Comparison of ENCODE assay signal across 18 mouse cellular contexts in the genomic region with DNA sequence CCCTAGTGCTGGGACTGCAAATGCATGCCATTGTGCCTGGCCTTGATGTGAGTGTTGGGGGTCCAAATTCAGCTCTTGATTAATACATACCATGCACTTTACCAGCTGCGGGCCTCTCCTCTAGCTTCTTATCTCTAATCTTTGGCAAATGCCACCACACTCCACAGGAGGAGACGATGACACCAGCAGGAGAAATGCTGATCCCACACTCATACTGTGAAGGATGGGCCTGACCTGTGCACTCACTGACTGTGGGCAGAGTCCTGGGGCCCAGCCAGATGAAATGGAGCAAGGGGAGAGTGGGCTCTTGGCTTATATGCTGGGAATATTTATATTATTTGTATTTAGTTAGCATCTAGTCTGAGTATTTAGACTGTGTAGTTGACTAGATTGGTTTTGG. TPM values are rescaled to one million over a fixed set of nuclear protein-coding genes. Genes with fewer than 3 reads are reported as not detected.
DNase-seq lines count a peak whose midpoint lies in the region; ATAC-seq and TF ChIP-seq lines count a peak whose summit lies in the region.
"Had no signal": no experiment of that assay in that cellular context is flagged by ENCODE, and none has a peak within 500 bp of the region (broad histone marks: within the 10 kb centered on the region; RNA-seq: fewer than 3 reads in every experiment).

No protein-coding gene starts in this region.

- WGBS in forebrain, postnatal 0 days = 72% methylated on average over 2 of the region's 2 CpGs
- 74% methylated on average over 2 of the region's 2 CpGs for WGBS in forebrain, embryonic 11.5 days
- 66% methylated on average over 2 of the region's 2 CpGs for WGBS in midbrain, embryonic 10.5 days
- WGBS in midbrain, embryonic 11.5 days = 57% methylated on average over 2 of the region's 2 CpGs
- WGBS in intestine, embryonic 16.5 days = 73% methylated on average over 2 of the region's 2 CpGs

- no peaks in the 10 kb centered on the region for H3K9me3 ChIP-seq in forebrain, postnatal 0 days (ENCODE audit: low read length)
- no peaks in the 10 kb centered on the region for H3K9me3 ChIP-seq in forebrain, embryonic 11.5 days (ENCODE audit: control insufficient read depth, low read length)
- no peaks in the 10 kb centered on the region for H3K9me3 ChIP-seq in midbrain, embryonic 10.5 days (replicated peaks)
- H3K9me3 ChIP-seq in midbrain, embryonic 11.5 days (ENCODE audit: control insufficient read depth, low read length) = no peaks in the 10 kb centered on the region
- H3K9me3 ChIP-seq in intestine, embryonic 16.5 days (ENCODE audit: control insufficient read depth, low read length) = no peaks in the 10 kb centered on the region
- H3K9me3 ChIP-seq: embryonic facial prominence, embryonic 13.5 days; heart, embryonic 10.5 days; hindbrain, embryonic 13.5 days had no signal

- H3K27me3 ChIP-seq in forebrain, postnatal 0 days (ENCODE audit: insufficient read depth, low read length) = no peaks in the 10 kb centered on the region
- no peaks in the 10 kb centered on the region for H3K27me3 ChIP-seq in forebrain, embryonic 11.5 days (ENCODE audit: control insufficient read depth, insufficient read depth, low read length)
- peaks cover 4% of the 10 kb centered on the region; the same call in 1 of the 2 replicates for H3K27me3 ChIP-seq in midbrain, embryonic 10.5 days (ENCODE audit: low read depth, poor library complexity, severe bottlenecking)
- no peaks in the 10 kb centered on the region for H3K27me3 ChIP-seq in midbrain, embryonic 11.5 days (ENCODE audit: control insufficient read depth, insufficient read depth, low read length)
- H3K27me3 ChIP-seq in intestine, embryonic 16.5 days (replicated peaks; ENCODE audit: control insufficient read depth, insufficient read depth, low read length) = no peaks in the 10 kb centered on the region
- H3K27me3 ChIP-seq: embryonic facial prominence, embryonic 13.5 days; hindbrain, embryonic 13.5 days had no signal

- H3K4me2 ChIP-seq in forebrain, postnatal 0 days (ENCODE audit: low read depth) = no peak overlapping the region
- no peak overlapping the region for H3K4me2 ChIP-seq in forebrain, embryonic 11.5 days (ENCODE audit: low read depth, low read length, severe bottlenecking)
- H3K4me2 ChIP-seq in midbrain, embryonic 11.5 days = no peak overlapping the region
- no peak overlapping the region for H3K4me2 ChIP-seq in intestine, embryonic 16.5 days (ENCODE audit: low read depth, low read length)
- H3K4me2 ChIP-seq: embryonic facial prominence, embryonic 13.5 days; hindbrain, embryonic 13.5 days had no signal

- TF ChIP-seq CTCF in forebrain, postnatal 0 days (IDR thresholded peaks at IDR 0.05; ENCODE audit: low read depth) = no peak

- H3K27ac ChIP-seq in forebrain, postnatal 0 days (ENCODE audit: low read depth, low read length) = no peak overlapping the region
- no peak overlapping the region for H3K27ac ChIP-seq in forebrain, embryonic 11.5 days (ENCODE audit: low read depth, low read length)
- peak overlapping the region; percentile 52; the same call in 1 of the 2 replicates for H3K27ac ChIP-seq in midbrain, embryonic 10.5 days (replicated peaks)
- H3K27ac ChIP-seq in midbrain, embryonic 11.5 days (ENCODE audit: low read depth, low read length) = no peak overlapping the region
- H3K27ac ChIP-seq in intestine, embryonic 16.5 days (ENCODE audit: low read length) = no peak overlapping the region
- H3K27ac ChIP-seq: embryonic facial prominence, embryonic 13.5 days; hindbrain, embryonic 13.5 days had no signal

- H3K4me1 ChIP-seq in forebrain, postnatal 0 days (ENCODE audit: insufficient read depth) = no peaks in the 10 kb centered on the region
- no peaks in the 10 kb centered on the region for H3K4me1 ChIP-seq in forebrain, embryonic 11.5 days (replicated peaks; ENCODE audit: control insufficient read depth, insufficient read depth, low read length)
- H3K4me1 ChIP-seq in midbrain, embryonic 10.5 days = peaks cover 35% of the 10 kb centered on the region
- peaks cover 9% of the 10 kb centered on the region for H3K4me1 ChIP-seq in midbrain, embryonic 11.5 days (ENCODE audit: control insufficient read depth, insufficient read depth, low read length)
- peaks cover 16% of the 10 kb centered on the region for H3K4me1 ChIP-seq in intestine, embryonic 16.5 days (ENCODE audit: control insufficient read depth, insufficient read depth, low read length)
- H3K4me1 ChIP-seq: embryonic facial prominence, embryonic 13.5 days had no signal

- H3K36me3 ChIP-seq in forebrain, postnatal 0 days (ENCODE audit: insufficient read depth) = peaks cover 8% of the 10 kb centered on the region; the same call in 1 of the 2 replicates
- no peaks in the 10 kb centered on the region for H3K36me3 ChIP-seq in forebrain, embryonic 11.5 days (ENCODE audit: control insufficient read depth, insufficient read depth, low read length)
- H3K36me3 ChIP-seq in midbrain, embryonic 10.5 days = peaks cover 50% of the 10 kb centered on the region
- H3K36me3 ChIP-seq in midbrain, embryonic 11.5 days (ENCODE audit: control insufficient read depth, insufficient read depth, low read length) = no peaks in the 10 kb centered on the region
- no peaks in the 10 kb centered on the region for H3K36me3 ChIP-seq in intestine, embryonic 16.5 days (ENCODE audit: control insufficient read depth, insufficient read depth, low read length)

- ATAC-seq in forebrain, postnatal 0 days = peak; percentile 18; the same call in 1 of the 2 replicates
- ATAC-seq in forebrain, embryonic 11.5 days (replicated peaks; ENCODE audit: low FRiP score) = no peak
- ATAC-seq in midbrain, embryonic 11.5 days (ENCODE audit: low FRiP score) = no peak
- peak; percentile 73 for ATAC-seq in intestine, embryonic 16.5 days
- peak; percentile 68 for ATAC-seq in megakaryocyte-erythroid progenitor cell, adult 5-6 weeks (replicated peaks; ENCODE audit: low FRiP score, low TSS enrichment, poor library complexity, severe bottlenecking)

- H3K4me3 ChIP-seq in forebrain, postnatal 0 days (ENCODE audit: low read depth, low read length) = no peak overlapping the region
- H3K4me3 ChIP-seq in forebrain, embryonic 11.5 days (ENCODE audit: low read depth, low read length) = no peak overlapping the region
- H3K4me3 ChIP-seq in midbrain, embryonic 10.5 days = no peak overlapping the region
- no peak overlapping the region for H3K4me3 ChIP-seq in midbrain, embryonic 11.5 days (ENCODE audit: low read depth, low read length)
- H3K4me3 ChIP-seq in intestine, embryonic 16.5 days (ENCODE audit: low read length) = no peak overlapping the region
- H3K4me3 ChIP-seq: embryonic facial prominence, embryonic 13.5 days; heart, embryonic 10.5 days; hindbrain, embryonic 13.5 days had no signal

- no peak for DNase-seq in forebrain, postnatal 0 days
- DNase-seq in forebrain, embryonic 11.5 days (ENCODE audit: low spot score) = no peak
- no peak for DNase-seq in midbrain, embryonic 10.5 days (ENCODE audit: low spot score)
- DNase-seq in midbrain, embryonic 11.5 days (ENCODE audit: low spot score, missing footprints) = no peak
- no peak for DNase-seq in Muller cell, postnatal 12 days (ENCODE audit: inconsistent ontology term)
- DNase-seq: adrenal gland, adult 8-10 months; adrenal gland, postnatal 36 days; cerebellum, adult 8-10 months; cerebellum, postnatal 14 days; gastrocnemius, postnatal 10 days; heart, adult 18-20 months; heart, postnatal 10 days; heart, postnatal 4 days had no signal

- H3K9ac ChIP-seq in forebrain, postnatal 0 days = no peak overlapping the region
- no peak overlapping the region for H3K9ac ChIP-seq in forebrain, embryonic 11.5 days (ENCODE audit: low read length)
- H3K9ac ChIP-seq in midbrain, embryonic 11.5 days (ENCODE audit: low read length) = no peak overlapping the region
- no peak overlapping the region for H3K9ac ChIP-seq in intestine, embryonic 16.5 days (ENCODE audit: low read depth, low read length)
- H3K9ac ChIP-seq: embryonic facial prominence, embryonic 13.5 days; hindbrain, embryonic 13.5 days had no signal

RNA-seq across cellular contexts. Expression of a gene that starts 34.8 kb away (rescaled TPM):
- 34.6 and 41.0 TPM in 2 replicates for total RNA-seq in forebrain, postnatal 0 days (2014; rRNA removed)
- 16.4 and 21.5 TPM in 2 replicates for polyA plus RNA-seq in forebrain, postnatal 0 days (2015; fragmentation: Nextera tagmentation; extraction: Ambion mirVana)
- polyA plus RNA-seq in forebrain, embryonic 11.5 days (2014; fragmentation: Nextera tagmentation; extraction: Ambion mirVana) = 20.5 and 21.4 TPM in 2 replicates
- polyA plus RNA-seq in midbrain, embryonic 10.5 days (2016; fragmentation: Nextera tagmentation; extraction: Ambion mirVana) = 18.2 and 20.1 TPM in 2 replicates
- 16.7 and 19.2 TPM in 2 replicates for polyA plus RNA-seq in midbrain, embryonic 11.5 days (2014; fragmentation: Nextera tagmentation; extraction: Ambion mirVana)
- 9.8 and 10.1 TPM in 2 replicates for polyA plus RNA-seq in intestine, embryonic 16.5 days (2015; fragmentation: Nextera tagmentation; extraction: Ambion mirVana)
- 16.1 and 24.5 TPM in 2 replicates for total RNA-seq in megakaryocyte-erythroid progenitor cell, adult 5-6 weeks (2014; fragmentation: Nextera tagmentation)
- total RNA-seq in megakaryocyte-erythroid progenitor cell, adult 5-6 weeks (2017) = 21.9 and 24.0 TPM in 2 replicates

Comparison
In these comparisons a context has a peak if more than half of its experiments do, and no peak if none do; other contexts are left out.
1. ATAC-seq: peak in forebrain, postnatal 0 days (single experiment), intestine, embryonic 16.5 days (single experiment) and megakaryocyte-erythroid progenitor cell, adult 5-6 weeks (single experiment); none in forebrain, embryonic 11.5 days (single experiment) and midbrain, embryonic 11.5 days (single experiment).